Mouse (Mus musculus) brain, embryonic 14.5 days (tissue): ENCODE data around the gene Gm16223.

Experiments
- CTCF ChIP-seq: fragments of 200-500 bp; IDR thresholded peaks from 2 replicates; pipeline ENCODE4 v1.5.1; 2012; ENCODE audit warnings: inconsistent platforms, mild to moderate bottlenecking, moderate library complexity, borderline replicate concordance; ENCODE audit not compliant: insufficient read depth, insufficient read length; ENCODE audit errors: extremely low read depth
- POLR2A ChIP-seq: fragments of 200-500 bp; IDR thresholded peaks from 2 replicates; pipeline ENCODE4 v1.6.1; 2012; ENCODE audit warnings: mild to moderate bottlenecking, inconsistent platforms, borderline replicate concordance; ENCODE audit not compliant: poor library complexity, insufficient read depth, insufficient read length, severe bottlenecking; ENCODE audit errors: extremely low read depth

GRCm38 (mm10) chr5:42065090-42065489 is 2.7 kb upstream of the Gm16223 start:
- TF ChIP-seq POLR2A (no peak), CTCF (no peak)
